Mouse (Mus musculus) CD4-positive helper T cell, adult 2 months (primary cell): Measurements from ENCODE around the gene Arrdc2.

Source experiments
- DNase-seq: peaks from one replicate; pipeline ENCODE4 v3.0.0-alpha.2; 2012; ENCODE audit warnings: low read depth, missing footprints, low spot score

The Arrdc2 gene

DNA sequence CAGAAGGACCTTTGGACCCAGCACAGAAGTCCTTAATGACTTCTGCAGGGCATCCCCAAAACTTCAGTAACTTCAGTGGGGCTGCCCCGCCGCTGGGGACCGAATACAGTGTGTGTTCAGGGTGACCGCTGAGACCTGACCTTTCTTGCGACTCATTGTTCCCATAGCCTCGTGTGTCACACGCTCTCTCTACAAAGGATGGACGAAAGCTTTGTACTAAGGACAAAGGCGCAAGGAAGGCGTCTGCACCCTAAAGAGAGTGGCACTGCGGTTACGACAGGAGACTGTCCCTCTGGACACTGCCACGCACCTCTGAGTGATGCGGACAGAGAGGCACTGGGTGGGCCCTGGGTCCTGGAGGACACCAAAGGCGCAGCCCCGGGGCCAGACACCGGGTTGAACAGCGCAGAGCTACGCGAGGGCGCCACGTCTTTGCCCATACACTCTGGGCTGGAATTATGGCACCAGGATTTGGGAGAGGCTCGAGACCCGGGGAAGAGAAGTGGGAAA, 25.2 kb upstream of the Arrdc2 start:
- no peak for DNase-seq

DNA sequence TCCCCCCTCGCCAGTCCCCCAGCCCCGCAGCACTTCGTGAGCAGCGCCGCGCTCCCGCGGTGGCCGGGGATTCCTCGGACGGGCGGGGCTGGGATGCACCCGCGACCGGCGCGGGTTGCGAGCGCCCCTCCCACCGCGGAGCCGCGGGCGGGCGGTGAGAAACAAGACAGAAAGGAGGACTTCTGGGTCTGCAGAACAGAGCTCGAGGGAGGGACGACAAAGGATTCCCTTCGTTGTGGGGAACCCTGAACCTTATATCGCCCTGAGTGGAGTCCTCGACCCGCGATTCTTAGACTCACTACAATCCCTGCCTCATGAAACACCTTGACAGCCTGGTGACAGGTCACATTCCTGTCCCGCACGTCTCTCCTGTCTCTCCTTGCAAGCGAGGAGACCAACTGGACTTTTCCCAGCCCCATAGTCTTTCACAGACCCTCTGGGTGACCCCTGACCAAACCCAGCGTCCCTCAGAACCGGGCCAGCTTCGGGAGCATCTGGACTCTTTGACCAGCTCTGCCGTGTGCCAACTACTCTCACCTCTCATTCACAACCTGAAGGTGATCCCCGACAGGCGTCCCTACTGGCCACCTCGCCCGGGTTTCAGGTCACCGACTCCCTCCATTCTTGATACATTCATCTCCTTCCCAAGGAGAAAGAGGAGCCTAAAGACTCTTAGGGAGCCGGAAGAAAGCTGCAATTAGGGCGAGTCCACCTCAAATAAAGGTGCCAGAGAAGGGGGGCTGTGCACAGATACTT, 24.6 kb upstream of the Arrdc2 start:
- peak; percentile 67 for DNase-seq

- DNase-seq, result peak; percentile 41
Measured at GRCm38 (mm10) chr8:70862824-70863641, 23.5 kb upstream of the Arrdc2 start, which contains the start of gene Kcnn1. Gene Kcnn1 (minus strand): TSS chr8:70863258.

GRCm38 (mm10) chr8:70857516-70857915, 18.0 kb upstream of the Arrdc2 start:
- peak; percentile 31 for DNase-seq

GRCm38 (mm10) chr8:70856541-70857197, 17.1 kb upstream of the Arrdc2 start:
- DNase-seq, result no peak

DNA sequence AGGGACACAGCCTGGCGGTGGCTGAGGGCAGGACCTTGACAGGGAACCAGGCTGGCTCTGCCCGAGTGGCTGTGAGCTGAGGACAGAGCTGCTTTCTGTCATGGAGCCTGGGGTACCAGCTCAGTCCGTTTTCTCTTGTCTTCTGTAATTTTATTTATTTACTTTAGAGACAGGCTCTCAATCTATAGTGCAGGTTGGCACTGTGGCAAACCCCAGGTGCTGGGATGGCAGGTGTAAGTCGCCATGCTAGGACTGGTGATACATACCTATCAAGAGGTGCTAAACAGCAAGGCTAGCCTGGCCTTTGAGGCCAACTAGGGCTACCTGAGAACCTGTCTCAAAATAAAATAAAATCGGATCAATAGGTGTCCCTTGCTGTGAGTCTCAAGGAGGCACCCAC, 16.5 kb upstream of the Arrdc2 start:
- no peak for DNase-seq

DNA sequence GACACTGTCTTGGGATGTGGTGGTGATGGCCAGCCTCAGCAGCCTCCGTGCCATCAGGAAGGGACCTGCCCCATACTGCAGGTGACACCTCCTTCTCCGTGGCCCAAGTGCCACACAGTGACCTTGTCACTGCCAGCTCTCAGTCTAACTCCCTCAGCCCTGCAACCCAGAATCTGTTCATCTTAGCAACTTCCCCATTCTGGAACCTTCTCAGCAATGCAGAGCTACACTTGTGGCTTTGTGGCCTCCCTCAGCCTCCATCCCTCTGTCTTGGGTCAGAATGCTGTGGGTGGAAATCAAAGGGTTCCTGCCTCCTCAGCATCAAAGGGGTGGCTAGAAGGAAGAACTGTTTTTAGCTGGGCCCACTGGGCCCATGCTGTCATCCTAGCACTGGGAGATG, 14.3 kb upstream of the Arrdc2 start:
- DNase-seq, result no peak

- DNase-seq, result no peak
Measured at GRCm38 (mm10) chr8:70852595-70853231, 13.2 kb upstream of the Arrdc2 start.

DNA sequence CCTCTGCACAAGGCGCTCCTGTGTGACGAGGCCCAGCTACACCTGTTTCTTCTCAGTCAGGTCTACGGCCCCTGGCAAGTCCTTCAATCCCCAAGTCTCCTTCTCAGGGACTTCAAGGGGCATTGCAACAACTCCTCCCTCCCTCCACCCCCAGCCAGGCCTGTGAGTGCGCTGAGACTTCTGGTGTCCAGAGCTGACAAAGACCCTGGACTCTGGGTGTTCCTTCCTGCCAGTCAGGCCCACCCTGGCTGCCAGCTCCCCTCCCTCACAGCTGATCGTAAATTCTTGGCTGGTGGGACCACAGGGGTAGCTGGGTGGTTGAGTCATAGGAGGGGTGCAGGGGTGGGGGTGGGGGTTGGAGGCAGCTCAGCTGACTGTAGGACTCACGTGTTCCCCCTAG, 12.3 kb upstream of the Arrdc2 start:
- DNase-seq, result no peak

GRCm38 (mm10) chr8:70850947-70851346, 11.4 kb upstream of the Arrdc2 start:
- DNase-seq, result no peak

GRCm38 (mm10) chr8:70850132-70850845, 10.8 kb upstream of the Arrdc2 start:
- no peak for DNase-seq

GRCm38 (mm10) chr8:70849333-70849990, 9.9 kb upstream of the Arrdc2 start:
- DNase-seq, result no peak

DNA sequence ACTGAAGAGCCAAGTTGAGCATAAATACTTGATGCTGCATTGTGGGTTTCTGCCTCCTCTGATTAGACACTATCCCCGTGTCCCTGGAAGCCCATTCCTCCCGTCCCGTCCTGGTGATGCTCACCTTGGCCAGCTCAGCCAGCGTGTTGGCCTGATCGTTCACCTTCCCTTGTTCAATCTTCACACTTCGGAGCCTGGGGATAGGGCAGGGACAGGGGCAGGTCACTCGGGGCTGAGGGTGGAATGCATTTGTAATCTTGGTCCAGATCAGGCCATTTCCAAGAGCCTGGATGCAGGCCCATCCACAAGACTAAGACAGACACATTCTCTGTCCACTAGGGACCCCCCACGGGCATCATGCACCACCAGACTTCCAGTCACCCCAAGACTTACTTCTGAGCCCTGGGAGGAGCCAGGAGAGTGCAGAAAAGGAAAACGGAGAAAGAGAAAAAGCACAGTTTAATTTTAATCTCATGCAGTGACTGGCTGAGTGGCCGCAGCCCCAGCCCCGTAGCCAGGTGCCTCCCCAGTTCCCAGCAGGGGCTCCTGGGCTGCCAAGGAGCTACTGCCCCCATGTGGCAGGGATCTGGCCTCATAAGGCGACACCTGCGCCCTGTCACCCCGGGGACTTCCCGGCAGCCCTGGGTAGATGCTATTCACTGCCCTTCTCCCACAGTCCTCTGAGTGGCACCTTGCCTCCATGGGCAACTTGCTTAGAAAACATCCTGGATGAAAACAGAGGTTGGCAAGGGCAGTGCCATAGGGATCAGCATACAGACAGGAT, 7.0 kb upstream of the Arrdc2 start:
- peak; percentile 49 for DNase-seq

DNA sequence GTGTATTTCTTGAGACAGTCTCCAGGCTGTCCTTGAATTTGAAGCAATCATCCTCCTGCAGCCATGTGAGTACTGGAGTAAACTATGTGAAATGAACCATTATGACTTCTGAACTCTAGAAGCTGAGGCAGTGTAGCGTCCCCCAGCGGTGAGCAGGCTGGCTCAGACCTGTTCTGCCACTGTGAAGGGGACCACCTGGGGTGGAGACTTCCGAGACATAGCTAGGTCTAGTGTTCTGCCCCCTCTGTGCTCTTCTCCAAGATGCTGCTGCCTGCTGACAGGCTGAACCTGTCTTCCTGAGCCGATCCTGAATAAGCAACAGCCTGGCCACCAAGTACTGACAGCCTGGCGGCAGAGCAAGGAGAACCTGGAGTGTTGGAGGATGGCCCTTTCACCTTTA, 5.6 kb upstream of the Arrdc2 start:
- DNase-seq, result no peak

GRCm38 (mm10) chr8:70844523-70844922, 5.0 kb upstream of the Arrdc2 start:
- DNase-seq, result peak; percentile 84

- DNase-seq, result no peak
Measured at GRCm38 (mm10) chr8:70843941-70844340, 4.4 kb upstream of the Arrdc2 start.

DNA sequence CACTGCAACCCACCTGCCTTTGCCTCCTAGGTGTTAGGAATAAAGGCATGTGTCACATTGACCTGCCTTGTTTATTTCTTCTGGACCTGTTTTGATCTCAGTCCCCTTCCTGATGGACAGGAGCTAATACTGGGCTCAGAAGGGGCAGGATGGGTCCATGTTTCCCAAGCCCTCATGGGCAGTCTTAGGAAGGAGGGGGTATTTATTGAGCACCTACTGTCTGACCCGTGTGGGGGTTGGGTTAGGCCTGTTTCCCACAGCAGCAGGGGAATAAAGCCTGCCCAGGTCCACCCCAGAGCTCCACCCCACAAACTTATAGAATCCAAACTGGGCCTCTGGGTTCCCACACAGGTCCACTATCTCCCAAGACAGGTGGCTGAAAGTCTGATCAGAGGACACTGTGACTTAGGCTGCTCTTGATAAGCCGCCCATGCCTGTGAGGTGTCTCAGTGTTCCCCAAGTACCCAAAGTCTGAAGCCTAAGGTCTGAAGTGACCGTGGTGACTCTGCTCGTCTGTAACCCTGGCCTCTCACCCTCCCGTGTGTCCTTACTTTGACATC, 3.8 kb upstream of the Arrdc2 start:
- no peak for DNase-seq

DNA sequence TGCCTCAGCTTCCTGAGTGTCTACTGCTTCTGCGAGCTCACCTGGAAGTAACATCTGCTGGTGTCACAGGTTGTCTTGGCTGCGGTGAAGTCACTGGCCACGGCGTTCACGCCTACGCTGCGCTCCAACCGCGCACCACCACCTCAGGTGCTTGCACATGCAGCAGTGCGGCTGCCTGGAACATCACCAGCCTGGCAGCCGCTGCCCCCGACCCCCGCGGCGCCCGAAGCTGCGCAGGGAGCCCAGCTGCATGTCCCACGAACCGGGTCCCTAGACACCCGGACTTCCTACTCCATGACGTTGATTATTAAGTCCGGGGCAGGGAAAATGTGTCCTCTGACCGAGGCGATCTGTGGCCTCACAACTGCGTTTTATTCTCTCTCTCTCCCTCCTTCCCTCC, 3.0 kb upstream of the Arrdc2 start:
- DNase-seq, result no peak
